Mouse (Mus musculus) embryo, embryonic 11.5 days (tissue): ENCODE measurements at regions not wholly inside any gene's neighbourhood (a gene's known extent, or its start where the extent isn't known, plus 50 kb on each side); places are given as distances from the start of the nearest gene placed in this dataset.

ENCODE experiments used
- DNase-seq: peaks from one replicate; pipeline ENCODE4 v3.0.0-alpha.2; 2012; ENCODE audit warnings: low read depth, low spot score

DNA sequence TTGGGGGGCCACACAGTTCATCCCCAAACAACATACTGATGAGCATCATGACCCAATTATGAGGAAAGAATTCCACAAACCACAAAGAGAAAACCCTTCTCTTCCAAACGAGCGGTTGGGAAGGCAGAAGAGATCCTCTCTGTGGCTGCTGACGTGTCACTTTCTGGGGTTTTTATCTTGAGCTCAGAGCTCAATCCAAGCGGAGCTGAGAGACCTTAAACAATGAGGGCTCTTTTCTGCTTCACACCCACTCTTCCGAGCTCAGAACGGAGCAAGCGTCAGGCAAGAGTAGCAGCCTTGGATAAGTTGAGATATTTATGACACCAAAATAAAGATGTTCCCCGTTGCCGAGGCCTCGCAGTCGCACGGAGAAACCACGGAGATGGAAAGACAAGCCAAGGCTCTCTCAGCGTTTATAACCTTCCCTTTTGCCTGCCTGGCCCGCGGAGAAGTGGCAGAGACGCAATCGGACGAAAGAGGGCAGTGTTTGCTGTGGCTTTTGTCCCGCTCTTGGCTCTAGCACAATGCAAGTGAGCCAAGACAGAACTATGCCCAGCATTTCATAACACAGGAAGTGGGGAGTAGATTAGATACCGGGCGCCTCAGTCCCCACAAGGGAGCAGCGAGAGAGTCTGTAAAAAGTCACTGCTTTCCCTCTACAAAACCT is 100.7 kb downstream of the Chic2 start:
- DNase-seq, result peak; percentile 79

DNA sequence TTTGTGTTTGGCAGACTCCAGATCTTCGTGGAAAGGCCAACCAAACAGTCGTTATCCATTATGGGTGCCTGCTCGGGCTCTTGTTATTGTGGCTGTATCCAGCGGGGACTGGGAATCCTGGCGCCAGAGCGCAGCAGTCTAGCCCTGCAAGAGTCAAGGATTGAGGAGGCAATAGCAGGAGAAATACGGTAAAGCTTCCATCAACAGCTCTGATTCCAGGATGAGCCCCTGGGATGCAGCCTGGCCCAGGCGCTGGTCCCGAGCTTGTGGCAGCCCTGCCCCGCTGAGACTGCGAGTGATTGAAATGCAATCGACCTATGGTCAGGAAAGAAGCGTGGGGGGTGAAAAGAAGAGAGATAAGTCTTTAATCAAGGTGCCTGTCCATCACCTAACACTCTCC is 103.1 kb downstream of the Chic2 start:
- peak; percentile 56 for DNase-seq

DNA sequence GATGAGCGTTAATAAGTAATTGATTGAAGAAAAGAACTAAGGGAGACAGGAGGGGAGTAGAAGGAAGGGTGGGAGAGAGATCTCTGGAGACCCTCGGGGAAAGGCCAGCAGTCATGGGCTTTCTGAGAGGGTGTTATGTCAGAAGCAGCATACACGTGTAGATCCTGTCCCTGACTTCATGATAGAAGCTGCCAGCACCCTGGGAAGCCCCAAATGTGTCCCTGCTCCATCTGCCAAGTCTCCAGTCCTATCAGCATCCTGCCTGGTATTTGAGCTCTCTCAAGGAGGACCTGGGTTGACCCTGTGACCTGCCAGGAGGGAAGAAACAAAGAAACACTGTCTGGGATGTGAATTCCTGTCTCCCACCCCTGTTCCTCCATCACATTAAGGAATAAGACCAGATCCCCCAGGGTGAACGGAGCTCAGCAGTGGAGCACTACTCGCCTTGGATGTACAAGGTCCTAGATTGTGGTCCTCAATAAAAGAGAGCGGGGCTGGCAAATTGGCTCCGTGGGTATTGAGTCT is 107.1 kb downstream of the Chic2 start:
- no peak for DNase-seq

DNA sequence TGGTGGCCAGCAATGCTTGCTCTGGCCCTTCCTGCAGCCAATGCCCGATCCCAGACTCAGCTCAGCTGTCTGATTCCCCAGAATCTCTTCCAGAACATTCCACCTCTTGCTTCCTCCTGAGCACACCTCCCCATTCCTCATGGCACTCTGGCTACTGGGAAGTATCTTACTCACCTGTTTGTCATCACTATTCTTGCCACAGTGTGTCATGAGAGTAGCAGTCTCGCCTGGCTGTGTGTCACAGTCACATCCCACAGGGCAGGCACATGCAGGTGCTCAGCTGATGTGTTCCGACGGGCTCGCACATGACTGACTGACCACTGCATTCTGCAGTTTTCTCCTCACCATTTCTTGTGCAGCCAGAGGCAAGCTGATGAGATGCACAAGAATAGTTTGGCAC is 108.5 kb downstream of the Chic2 start:
- DNase-seq, result no peak

DNA sequence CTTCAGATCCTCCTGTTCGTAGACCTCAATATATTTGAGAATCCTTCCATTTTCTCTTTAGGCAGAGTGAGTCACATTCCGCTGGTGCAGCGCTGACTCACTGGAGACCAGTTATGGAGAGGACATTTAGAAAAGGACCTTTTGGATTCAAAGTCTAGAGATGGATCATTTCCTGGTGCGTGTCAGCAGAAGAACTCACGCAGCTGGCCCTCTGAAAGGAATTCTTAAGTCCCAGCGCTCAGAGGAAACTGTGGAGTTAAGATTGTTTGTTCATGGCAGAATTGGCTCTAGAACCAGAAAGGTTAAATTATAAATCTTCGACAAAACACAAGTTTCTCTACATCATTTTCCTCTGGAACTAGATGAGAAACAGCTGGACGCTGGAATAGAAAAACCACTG is 108.9 kb downstream of the Chic2 start:
- DNase-seq, result no peak

DNA sequence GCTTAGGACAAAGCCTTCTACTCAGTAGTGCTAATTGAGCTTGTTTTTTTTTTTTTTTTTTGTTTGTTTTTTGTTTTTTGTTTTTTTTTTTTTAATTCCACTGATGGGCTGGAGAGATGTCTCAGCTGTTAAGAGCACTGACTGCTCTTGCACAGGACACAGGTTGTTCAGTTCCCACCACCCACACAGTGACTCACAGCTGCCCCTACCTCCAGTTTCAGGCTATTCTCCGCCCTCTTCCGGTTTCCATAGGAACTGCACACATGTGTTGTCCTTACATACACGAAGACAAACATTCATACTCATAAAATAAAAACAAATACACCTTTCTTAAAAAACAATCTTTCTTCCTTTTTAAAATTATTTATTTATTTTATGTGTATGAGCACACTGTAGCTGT is 111.3 kb downstream of the Chic2 start:
- no peak for DNase-seq

DNA sequence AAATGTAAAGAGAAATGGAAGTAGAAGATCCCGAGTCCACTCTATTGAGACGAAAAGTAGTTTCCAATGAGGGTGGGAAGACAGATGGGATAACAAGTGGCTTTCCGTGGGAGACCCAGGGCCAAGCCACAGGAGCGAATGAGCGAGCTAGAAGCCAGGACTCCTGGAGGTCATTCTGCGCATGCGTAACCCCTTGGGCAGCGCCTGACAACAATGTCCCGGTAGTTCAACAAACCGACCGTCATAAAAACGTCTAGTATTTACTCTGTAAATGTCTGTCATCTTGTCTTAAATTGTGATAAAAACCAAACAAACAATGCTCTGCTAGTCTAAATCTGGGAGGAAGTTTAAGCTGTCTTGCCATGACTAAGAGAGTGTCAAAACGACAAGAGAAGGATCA is 112.4 kb downstream of the Chic2 start:
- no peak for DNase-seq

DNA sequence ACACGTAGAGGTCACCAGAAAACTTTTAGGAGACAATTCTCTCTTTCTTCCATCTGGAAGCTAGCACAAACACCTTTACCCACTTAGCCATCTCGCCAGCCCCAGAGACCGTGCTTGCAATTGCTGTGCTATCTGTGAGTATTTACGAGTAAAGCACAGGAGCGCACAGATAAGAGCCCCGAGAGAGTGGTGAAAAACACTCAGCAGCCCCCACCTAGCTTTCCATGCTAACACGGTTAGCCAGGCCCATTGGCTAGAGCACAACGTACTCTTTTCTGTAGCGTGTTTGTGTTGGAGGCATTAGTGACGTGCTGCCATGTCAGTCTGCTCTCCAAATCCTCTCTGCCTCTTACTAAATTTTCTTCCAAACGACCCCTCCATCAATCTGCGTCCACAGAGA is 112.8 kb downstream of the Chic2 start:
- no peak for DNase-seq

DNA sequence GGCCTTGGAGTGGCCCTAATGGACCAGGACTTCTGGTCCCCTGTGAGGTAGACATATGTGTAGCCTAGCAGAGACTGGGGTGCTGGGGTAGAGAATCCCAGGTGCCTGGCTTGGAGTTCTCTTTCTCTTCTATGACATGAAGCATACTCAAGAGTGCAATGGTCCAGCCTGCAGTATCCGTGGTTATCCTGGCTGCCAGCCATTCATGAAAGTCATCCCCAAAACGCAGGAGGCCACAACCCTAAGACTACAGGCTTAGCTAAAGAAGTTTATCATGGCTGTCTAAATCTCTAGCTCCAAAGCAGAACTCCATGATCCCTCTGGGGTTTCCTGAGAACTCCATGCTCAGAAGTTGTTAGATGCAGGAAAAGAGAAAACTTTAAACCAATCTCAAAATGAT is 117.0 kb downstream of the Chic2 start:
- no peak for DNase-seq

DNA sequence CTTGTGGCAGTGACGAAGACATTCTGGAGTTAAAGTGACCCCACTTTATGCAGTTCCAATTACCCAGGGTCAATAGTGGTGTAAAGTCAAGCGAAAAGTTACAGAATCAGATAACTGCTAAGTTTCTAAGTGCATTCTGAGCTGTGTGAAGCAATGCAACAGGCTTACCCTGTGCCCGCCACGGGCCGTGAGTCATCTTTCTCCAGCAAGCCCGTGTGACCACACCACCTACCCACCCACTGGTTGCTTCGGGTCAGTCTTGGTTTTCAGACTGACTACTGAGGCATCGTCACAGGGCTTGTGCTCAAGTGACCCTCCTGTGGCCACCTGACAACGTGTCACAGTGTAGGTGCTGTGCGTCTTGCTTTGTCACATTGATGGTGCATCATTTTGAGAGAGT is 118.8 kb downstream of the Chic2 start:
- no peak for DNase-seq

DNA sequence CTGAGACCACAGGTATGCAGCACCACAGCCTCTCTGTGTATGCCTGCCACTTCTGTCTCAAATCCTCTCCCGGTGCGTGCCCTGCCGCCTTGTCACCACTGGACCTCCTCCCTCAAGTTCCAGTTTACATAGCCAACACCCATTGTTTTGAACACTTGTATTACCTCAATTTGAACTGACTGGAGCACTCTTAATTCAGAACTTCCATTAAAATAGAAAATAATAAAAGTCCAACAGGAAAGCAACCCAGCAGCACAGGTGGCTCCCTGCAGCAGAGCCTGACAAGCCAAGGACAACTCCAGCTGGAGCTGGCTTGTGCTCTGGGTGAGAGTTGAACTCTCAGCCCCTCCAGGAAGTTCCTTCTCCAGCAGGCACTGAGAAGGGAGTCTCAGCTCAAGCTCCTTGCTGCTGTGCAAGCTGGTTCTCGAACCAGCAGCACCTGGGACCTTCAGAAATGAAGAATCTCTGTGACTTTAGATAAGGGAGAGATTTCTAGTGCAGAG is 120.5 kb downstream of the Chic2 start:
- no peak for DNase-seq

DNA sequence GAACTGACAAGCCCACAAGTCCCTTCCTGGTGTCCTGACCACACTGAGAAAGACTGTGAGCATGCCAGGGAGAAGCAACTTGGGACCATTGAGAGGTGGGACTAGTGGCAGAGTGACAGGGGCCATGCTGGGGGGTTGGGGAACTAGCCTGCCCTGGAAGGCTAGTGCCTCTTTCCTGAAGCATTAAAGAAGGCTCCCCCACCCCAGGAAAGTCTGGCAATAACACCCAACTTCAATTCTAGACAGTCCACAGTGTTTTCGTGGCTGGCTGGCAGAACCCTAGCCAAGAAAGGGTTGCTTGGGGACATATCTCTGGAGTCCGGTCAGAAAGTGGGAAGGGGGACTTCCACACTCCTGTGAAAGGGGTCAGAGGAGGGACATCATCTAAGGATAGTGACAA is 121.2 kb downstream of the Chic2 start:
- DNase-seq, result no peak

DNA sequence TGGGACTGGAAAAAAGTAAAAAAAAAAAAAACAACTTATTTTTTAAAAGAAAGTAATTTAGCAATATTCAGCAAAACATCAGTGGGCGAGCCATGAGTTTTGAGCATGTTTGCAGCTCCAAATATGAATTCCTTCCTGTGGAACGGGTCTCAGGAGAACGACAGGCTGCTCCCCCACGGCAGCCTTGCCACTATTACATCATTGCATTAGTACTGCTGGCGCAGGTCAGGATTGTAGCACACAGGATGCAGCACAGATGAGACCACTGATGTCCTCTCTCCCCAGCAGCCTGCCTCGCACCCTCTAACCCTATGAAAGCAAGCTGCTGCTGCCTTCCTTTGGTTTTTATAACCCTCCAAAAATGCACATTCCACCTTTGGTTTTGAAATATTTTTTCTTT is 121.7 kb downstream of the Chic2 start:
- DNase-seq, result no peak

DNA sequence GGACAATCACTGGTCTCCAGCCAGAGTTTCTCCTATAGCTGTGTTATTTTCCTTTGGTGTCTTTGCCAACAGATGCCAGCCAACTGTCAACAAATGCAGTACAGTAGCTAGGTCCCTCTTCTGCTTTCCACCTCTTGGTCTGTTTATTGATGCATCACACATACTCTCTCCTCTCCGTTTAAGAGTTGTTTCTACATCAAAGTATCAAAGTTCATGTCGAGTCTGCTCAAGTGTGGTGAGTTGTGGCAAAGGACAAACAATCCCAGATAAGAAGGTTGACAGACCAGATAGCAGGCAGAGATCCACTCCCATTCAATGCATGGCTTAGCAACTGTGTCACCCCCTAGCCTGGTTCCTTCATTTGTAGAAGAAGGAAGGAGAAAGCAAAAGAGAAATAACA is 123.6 kb downstream of the Chic2 start:
- no peak for DNase-seq

DNA sequence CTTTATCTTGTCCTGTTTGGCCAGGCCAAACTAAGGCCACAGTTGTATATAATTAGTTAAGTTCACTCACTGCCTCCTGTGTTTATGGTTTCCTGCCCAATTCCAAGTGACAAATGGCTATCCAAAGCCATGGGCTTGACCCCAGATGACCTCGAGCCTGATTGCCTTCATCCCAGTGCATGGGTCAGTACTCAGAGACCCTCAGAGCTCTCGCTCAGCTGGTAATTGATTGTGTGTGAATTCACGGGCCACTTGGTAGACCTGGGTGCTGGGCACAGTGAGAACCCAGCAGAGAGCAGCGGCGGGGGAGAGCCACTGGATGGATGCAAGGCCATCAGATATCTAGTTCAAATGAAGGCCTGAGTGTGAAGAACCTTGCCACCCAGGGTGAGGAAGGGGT is 124.1 kb downstream of the Chic2 start:
- DNase-seq, result no peak

DNA sequence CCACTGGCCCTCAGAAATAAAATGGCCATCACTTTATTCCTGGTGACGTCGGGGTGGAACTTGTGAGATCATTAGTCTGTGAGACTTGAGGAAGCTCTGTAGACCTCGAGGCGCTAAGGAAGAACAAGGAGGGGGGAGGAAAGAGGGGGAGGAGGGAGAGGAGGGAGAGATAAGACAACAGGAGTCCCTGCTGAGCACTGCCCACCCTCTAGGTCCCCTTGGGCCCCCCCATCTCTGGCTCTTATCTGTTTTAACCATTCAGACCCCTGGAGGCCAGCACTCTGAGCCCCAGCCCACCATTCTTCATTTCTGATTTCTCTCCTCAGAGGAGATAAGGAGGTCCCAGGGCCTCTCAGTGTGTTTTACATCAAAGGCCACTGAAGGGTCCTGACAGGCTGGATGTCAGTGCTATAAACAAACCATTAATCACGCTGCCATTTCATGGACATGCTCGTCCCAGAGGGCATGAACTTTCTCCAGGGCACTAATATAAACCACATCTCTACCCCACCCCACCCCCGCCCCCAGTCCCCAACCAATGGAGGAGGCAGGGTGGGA is 139.0 kb downstream of the Chic2 start:
- DNase-seq, result peak; percentile 23

DNA sequence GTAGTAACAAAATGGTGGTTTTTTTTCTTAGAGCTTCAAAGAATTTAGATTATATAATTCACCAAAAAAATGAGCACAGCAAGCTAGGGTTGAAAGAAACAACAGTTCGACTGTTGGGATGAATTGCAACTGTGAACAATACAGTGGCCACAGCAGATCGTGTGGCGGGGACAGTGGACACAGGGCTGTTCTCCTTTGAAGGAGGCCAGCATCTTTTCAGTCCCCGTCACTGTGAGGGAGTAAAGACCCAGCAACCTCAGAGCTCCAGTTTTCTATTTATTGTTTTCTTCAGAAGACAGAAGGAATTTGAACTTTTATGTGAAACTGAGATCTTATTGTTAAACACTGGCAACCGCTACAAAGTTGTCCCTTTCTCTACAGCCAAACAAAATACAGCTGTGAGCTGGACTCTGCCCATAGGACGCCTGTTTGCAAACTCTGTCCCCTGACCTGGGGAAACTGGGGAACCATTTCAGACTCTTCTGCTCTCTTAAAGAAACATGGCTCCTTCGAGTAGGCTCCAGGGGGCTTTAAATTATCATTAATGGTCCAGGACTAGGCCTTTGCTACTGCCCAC is 139.6 kb downstream of the Chic2 start:
- no peak for DNase-seq

DNA sequence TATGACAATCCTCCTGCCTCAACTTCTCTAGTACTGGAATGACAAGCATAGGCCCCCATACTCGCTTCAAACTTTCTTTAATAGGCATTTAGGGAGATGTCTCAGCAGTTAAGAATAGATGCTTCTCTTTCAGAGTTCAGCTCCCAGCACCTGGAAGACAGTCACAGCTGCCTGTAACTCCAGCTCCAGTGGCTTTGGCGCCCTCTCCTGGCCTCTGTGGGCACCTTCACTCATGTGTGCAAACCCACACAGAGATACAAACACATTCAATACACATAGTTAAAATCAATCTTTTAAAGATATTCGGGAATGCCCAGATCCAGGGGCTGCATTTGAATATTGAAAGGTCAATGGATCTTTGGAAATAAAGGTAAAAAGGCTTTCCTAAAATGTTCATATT is 140.2 kb downstream of the Chic2 start:
- DNase-seq, result no peak

DNA sequence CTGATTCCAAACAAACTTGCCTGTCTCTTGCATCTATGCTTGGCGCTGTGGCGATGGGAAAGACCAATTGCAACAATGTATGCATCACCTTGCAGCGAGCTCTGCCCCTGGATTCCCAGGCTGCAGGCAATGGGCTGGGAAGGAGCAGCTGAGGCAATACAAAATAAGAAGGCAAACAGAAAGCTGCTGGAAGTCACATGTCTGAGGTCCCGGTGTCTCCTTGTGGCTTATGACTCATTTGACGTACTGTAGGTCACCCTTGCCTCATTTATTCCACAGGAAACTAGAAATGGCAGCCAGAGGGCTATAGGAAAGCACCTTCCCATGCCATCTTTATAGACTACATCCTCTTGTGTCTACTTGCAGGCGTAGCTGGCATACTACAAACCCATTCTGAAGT is 140.9 kb downstream of the Chic2 start:
- DNase-seq, result no peak

DNA sequence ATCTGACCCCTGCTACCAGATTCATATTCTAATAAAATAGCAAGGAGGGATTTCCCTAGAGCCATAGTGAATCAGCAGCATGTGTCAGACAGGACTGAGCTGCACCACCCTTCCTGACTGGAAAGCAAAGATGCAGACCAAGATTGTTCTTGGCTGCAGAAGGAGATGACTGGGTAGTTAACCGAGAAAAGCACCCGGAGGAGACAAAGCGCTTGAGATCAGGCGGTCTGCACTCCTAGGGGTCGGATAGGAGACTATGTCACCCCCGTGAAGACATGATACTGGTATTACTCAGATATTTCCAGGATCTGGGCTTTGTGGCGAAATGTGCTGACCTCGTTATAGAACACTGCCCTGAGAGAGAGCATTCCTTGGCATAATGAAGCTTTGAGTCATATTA is 147.4 kb downstream of the Chic2 start:
- no peak for DNase-seq

DNA sequence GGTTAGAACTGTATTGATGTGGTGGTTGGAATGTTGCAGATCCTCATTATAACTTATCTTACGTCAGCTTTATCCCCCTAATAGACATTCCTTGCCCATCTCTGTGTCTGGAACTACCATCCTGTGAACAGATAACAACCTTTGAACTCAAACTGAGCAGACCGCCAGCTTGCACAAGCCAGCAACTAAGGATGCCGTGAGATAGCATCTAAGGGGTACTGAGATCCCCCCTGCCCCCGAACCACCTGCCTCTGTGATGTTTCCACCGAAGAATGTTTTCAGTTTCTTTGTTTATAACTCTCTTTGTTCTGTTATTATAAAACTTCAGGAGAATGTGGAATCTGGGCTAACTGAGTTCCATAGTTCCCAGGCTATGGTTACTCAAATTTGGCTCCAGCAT is 151.3 kb downstream of the Chic2 start:
- DNase-seq, result no peak

DNA sequence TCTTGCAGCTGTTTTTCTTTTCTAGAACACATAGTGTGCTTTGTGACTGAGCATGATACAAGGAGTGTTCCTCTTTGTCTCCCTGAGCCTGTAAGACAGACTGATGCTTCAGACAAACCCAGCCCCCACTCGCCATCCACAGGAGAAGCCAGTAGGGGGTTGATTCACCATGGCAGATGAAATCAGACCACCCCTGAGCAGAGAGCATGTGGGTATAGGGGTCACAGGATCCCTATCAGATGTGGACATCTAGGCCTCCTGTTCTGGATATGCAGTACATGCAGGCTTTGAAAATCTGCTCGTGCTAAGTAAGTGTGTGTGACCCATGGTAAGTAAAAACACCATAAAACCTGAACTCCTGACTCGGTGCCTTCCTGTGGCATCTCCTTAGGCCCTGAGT is 153.0 kb downstream of the Chic2 start:
- DNase-seq, result no peak

DNA sequence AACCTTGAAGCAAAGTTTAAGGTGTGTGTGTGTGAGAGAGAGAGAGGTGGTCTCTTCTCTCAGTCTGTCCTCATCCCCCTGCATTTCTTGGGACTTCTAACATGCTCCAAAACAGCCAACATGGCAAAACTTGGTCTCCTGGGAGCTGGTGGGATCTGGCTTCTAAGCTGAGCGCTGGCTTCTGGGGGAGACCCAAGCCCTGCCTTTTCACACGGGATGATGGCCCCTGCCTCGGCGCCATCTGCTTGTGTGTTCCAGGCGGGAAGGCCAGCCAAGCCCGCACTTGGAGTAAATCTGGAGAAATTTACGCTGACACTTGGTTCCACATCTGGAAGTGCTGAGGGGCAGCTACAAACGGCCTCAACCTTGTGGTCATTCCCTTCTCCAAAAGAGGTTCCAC is 155.6 kb downstream of the Chic2 start:
- DNase-seq, result no peak
